Mouse (Mus musculus) megakaryocyte, adult 5-6 weeks (primary cell): ENCODE data around the gene Ltb4r2. TPM values are rescaled to one million over a fixed set of nuclear protein-coding genes. Genes with fewer than 3 reads are reported as not detected.

Source experiments
- ATAC-seq: 2 replicates; pipeline ENCODE4 v1.8.0; 2016; ENCODE audit warnings: mild to moderate bottlenecking, inconsistent platforms; ENCODE audit not compliant: poor library complexity, severe bottlenecking
- total RNA-seq, 2 experiments: library from RNA; stranded (forward) in 1 of 2; stranded (reverse) in 1 of 2; fragments of 153-499, 151-499 nt in 1 of 2; fragments of 221-1000, 200-1000 nt in 1 of 2; gene quantifications; 2 replicates each; pipeline versions ENCODE4 v1.2.3 to v1.2.4; 2015 to 2017

The Ltb4r2 gene
- total RNA-seq, 2 experiments from 2014 or later = 0.16 to 0.33 TPM

- no peak for ATAC-seq
Measured at GRCm38 (mm10) chr14:55779656-55780055, 18.4 kb downstream of the Ltb4r2 start.

GRCm38 (mm10) chr14:55780736-55781135 lies 19.5 kb downstream of the Ltb4r2 start:
- ATAC-seq = no peak

GRCm38 (mm10) chr14:55781310-55781709 lies 20.1 kb downstream of the Ltb4r2 start:
- peak; percentile 89 for ATAC-seq

GRCm38 (mm10) chr14:55782361-55782960 lies 21.2 kb downstream of the Ltb4r2 start:
- no peak for ATAC-seq

GRCm38 (mm10) chr14:55783171-55783957 lies 22.1 kb downstream of the Ltb4r2 start:
- no peak for ATAC-seq

- ATAC-seq = no peak
Measured at GRCm38 (mm10) chr14:55783958-55784235, 22.7 kb downstream of the Ltb4r2 start, which contains the start of gene Adcy4. Adcy4 (minus strand) TSS chr14:55784095.

- ATAC-seq = no peak
Measured at GRCm38 (mm10) chr14:55785195-55785594, 24.0 kb downstream of the Ltb4r2 start.

GRCm38 (mm10) chr14:55787731-55788130 lies 26.5 kb downstream of the Ltb4r2 start:
- ATAC-seq = 0 out of 2 replicates have a peak, but pooled peaks have one; percentile 3

GRCm38 (mm10) chr14:55788256-55789050 lies 27.2 kb downstream of the Ltb4r2 start, which contains the start of gene Ripk3:
Ripk3 (minus strand) TSS chr14:55788865.
- ATAC-seq = peak; percentile 88

GRCm38 (mm10) chr14:55793461-55793860 lies 32.2 kb downstream of the Ltb4r2 start:
- no peak for ATAC-seq

- ATAC-seq = no peak
Measured at GRCm38 (mm10) chr14:55793946-55794345, 32.7 kb downstream of the Ltb4r2 start.

- no peak for ATAC-seq
Measured at GRCm38 (mm10) chr14:55795380-55796163, 34.3 kb downstream of the Ltb4r2 start.

Other genes with a start within 250 kb of the Ltb4r2 start
Only the 30 nearest of the 34 such genes appear.
- gene Fitm1, start 185.8 kb upstream of the Ltb4r2 start, total RNA-seq (2015) = 0.33 TPM in 1 of 2 replicates, not detected in the other
- gene Fitm1, start 185.8 kb upstream of the Ltb4r2 start, total RNA-seq (2017) = not detected in 2 replicates
- 707 and 794 TPM in 2 replicates for gene Psme1, start 183.3 kb upstream of the Ltb4r2 start, total RNA-seq (2015)
- 278 and 305 TPM in 2 replicates for gene Psme1, start 183.3 kb upstream of the Ltb4r2 start, total RNA-seq (2017)
- gene Emc9, start 176.1 kb upstream of the Ltb4r2 start, total RNA-seq (2015) = 11.2 and 15.9 TPM in 2 replicates
- 8.2 and 10.5 TPM in 2 replicates for gene Emc9, start 176.1 kb upstream of the Ltb4r2 start, total RNA-seq (2017)
- 420 and 439 TPM in 2 replicates for gene Psme2, start 170.3 kb upstream of the Ltb4r2 start, total RNA-seq (2015)
- gene Psme2, start 170.3 kb upstream of the Ltb4r2 start, total RNA-seq (2017) = 286 and 332 TPM in 2 replicates
- gene Rnf31, start 169.7 kb upstream of the Ltb4r2 start, total RNA-seq (2015) = 27.2 and 42.8 TPM in 2 replicates
- gene Rnf31, start 169.7 kb upstream of the Ltb4r2 start, total RNA-seq (2017) = 20.2 and 25.7 TPM in 2 replicates
- gene Irf9, start 157.9 kb upstream of the Ltb4r2 start, total RNA-seq (2015) = 69.7 and 70.9 TPM in 2 replicates
- 92.0 and 98.7 TPM in 2 replicates for gene Irf9, start 157.9 kb upstream of the Ltb4r2 start, total RNA-seq (2017)
- gene Rec8, start 143.4 kb upstream of the Ltb4r2 start, total RNA-seq (2015) = 0.42 and 2.2 TPM in 2 replicates
- 0.15 and 2.2 TPM in 2 replicates for gene Rec8, start 143.4 kb upstream of the Ltb4r2 start, total RNA-seq (2017)
- 8.8 and 11.4 TPM in 2 replicates for gene Ipo4, start 125.5 kb upstream of the Ltb4r2 start, total RNA-seq (2015)
- 2.1 and 5.1 TPM in 2 replicates for gene Ipo4, start 125.5 kb upstream of the Ltb4r2 start, total RNA-seq (2017)
- gene Gm49378, start 123.5 kb upstream of the Ltb4r2 start, total RNA-seq (2015) = 1.3 and 4.3 TPM in 2 replicates
- 0.84 and 1.7 TPM in 2 replicates for gene Gm49378, start 123.5 kb upstream of the Ltb4r2 start, total RNA-seq (2017)
- gene Tm9sf1, start 117.6 kb upstream of the Ltb4r2 start, total RNA-seq (2015) = 35.3 and 41.1 TPM in 2 replicates
- 50.8 and 53.5 TPM in 2 replicates for gene Tm9sf1, start 117.6 kb upstream of the Ltb4r2 start, total RNA-seq (2017)
- 1.0 and 1.4 TPM in 2 replicates for gene Tssk4, start 111.2 kb upstream of the Ltb4r2 start, total RNA-seq (2015)
- gene Tssk4, start 111.2 kb upstream of the Ltb4r2 start, total RNA-seq (2017) = 0.26 and 0.89 TPM in 2 replicates
- gene Mdp1, start 100.9 kb upstream of the Ltb4r2 start, total RNA-seq (2015) = 30.5 and 34.4 TPM in 2 replicates
- gene Mdp1, start 100.9 kb upstream of the Ltb4r2 start, total RNA-seq (2017) = 27.0 and 28.3 TPM in 2 replicates
- 24.0 and 24.8 TPM in 2 replicates for gene Gmpr2, start 89.5 kb upstream of the Ltb4r2 start, total RNA-seq (2015)
- gene Gmpr2, start 89.5 kb upstream of the Ltb4r2 start, total RNA-seq (2017) = 26.2 and 29.7 TPM in 2 replicates
- 421 and 452 TPM in 2 replicates for gene Nedd8, start 89.3 kb upstream of the Ltb4r2 start, total RNA-seq (2015)
- gene Nedd8, start 89.3 kb upstream of the Ltb4r2 start, total RNA-seq (2017) = 297 and 326 TPM in 2 replicates
- gene Tinf2, start 79.6 kb upstream of the Ltb4r2 start, total RNA-seq (2015) = 24.2 and 27.2 TPM in 2 replicates
- gene Tinf2, start 79.6 kb upstream of the Ltb4r2 start, total RNA-seq (2017) = 25.1 and 39.8 TPM in 2 replicates
- gene Tgm1, start 47.5 kb upstream of the Ltb4r2 start, total RNA-seq (2015) = 1.6 and 1.7 TPM in 2 replicates
- gene Tgm1, start 47.5 kb upstream of the Ltb4r2 start, total RNA-seq (2017) = 1.0 and 2.1 TPM in 2 replicates
- gene Rabggta, start 39.2 kb upstream of the Ltb4r2 start, total RNA-seq (2015) = 10.0 and 12.5 TPM in 2 replicates
- 8.5 and 13.7 TPM in 2 replicates for gene Rabggta, start 39.2 kb upstream of the Ltb4r2 start, total RNA-seq (2017)
- 112 and 121 TPM in 2 replicates for gene Dhrs1, start 15.7 kb upstream of the Ltb4r2 start, total RNA-seq (2015)
- 44.1 and 55.0 TPM in 2 replicates for gene Dhrs1, start 15.7 kb upstream of the Ltb4r2 start, total RNA-seq (2017)
- gene Nop9, start 15.7 kb upstream of the Ltb4r2 start, total RNA-seq (2015) = 10.4 and 12.2 TPM in 2 replicates
- gene Nop9, start 15.7 kb upstream of the Ltb4r2 start, total RNA-seq (2017) = 11.7 and 13.9 TPM in 2 replicates
- gene Cideb, start 3.0 kb upstream of the Ltb4r2 start, total RNA-seq (2015) = 0.27 and 1.5 TPM in 2 replicates
- 0.22 TPM in 1 of 2 replicates, not detected in the other for gene Cideb, start 3.0 kb upstream of the Ltb4r2 start, total RNA-seq (2017)
- 41.4 and 46.4 TPM in 2 replicates for gene Ltb4r1, start 4.5 kb downstream of the Ltb4r2 start, total RNA-seq (2015)
- gene Ltb4r1, start 4.5 kb downstream of the Ltb4r2 start, total RNA-seq (2017) = 57.4 and 68.0 TPM in 2 replicates
- gene Adcy4, start 22.7 kb downstream of the Ltb4r2 start, total RNA-seq (2015) = not detected in 2 replicates
- gene Adcy4, start 22.7 kb downstream of the Ltb4r2 start, total RNA-seq (2017) = 0.15 TPM in 1 of 2 replicates, not detected in the other
- gene Ripk3, start 27.4 kb downstream of the Ltb4r2 start, total RNA-seq (2015) = 79.0 and 82.5 TPM in 2 replicates
- 24.2 and 30.0 TPM in 2 replicates for gene Ripk3, start 27.4 kb downstream of the Ltb4r2 start, total RNA-seq (2017)
- gene Nfatc4, start 61.7 kb downstream of the Ltb4r2 start, total RNA-seq (2015) = not detected in 2 replicates
- not detected in 2 replicates for gene Nfatc4, start 61.7 kb downstream of the Ltb4r2 start, total RNA-seq (2017)
- gene Nynrin, start 92.6 kb downstream of the Ltb4r2 start, total RNA-seq (2015) = 1.1 and 1.6 TPM in 2 replicates
- 1.4 and 1.5 TPM in 2 replicates for gene Nynrin, start 92.6 kb downstream of the Ltb4r2 start, total RNA-seq (2017)
- 0.40 TPM in 1 of 2 replicates, not detected in the other for gene Cbln3, start 123.0 kb downstream of the Ltb4r2 start, total RNA-seq (2015)
- 0.44 TPM in 1 of 2 replicates, not detected in the other for gene Cbln3, start 123.0 kb downstream of the Ltb4r2 start, total RNA-seq (2017)
- 9.4 and 11.8 TPM in 2 replicates for gene Khnyn, start 123.5 kb downstream of the Ltb4r2 start, total RNA-seq (2015)
- 33.7 and 37.6 TPM in 2 replicates for gene Khnyn, start 123.5 kb downstream of the Ltb4r2 start, total RNA-seq (2017)
- gene Sdr39u1, start 138.9 kb downstream of the Ltb4r2 start, total RNA-seq (2015) = 1.9 and 3.0 TPM in 2 replicates
- 0.99 and 2.9 TPM in 2 replicates for gene Sdr39u1, start 138.9 kb downstream of the Ltb4r2 start, total RNA-seq (2017)
- 0.51 and 1.0 TPM in 2 replicates for gene Cma1, start 183.2 kb downstream of the Ltb4r2 start, total RNA-seq (2015)
- 1.8 TPM in 1 of 2 replicates, not detected in the other for gene Cma1, start 183.2 kb downstream of the Ltb4r2 start, total RNA-seq (2017)
- gene Cma2, start 189.6 kb downstream of the Ltb4r2 start, total RNA-seq (2015) = not detected in 2 replicates
- not detected in 2 replicates for gene Cma2, start 189.6 kb downstream of the Ltb4r2 start, total RNA-seq (2017)